Mouse (Mus musculus) kidney, postnatal 0 days (tissue): ENCODE measurements around the gene Klk13. TPM values are rescaled to one million over a fixed set of nuclear protein-coding genes. Genes with fewer than 3 reads are reported as not detected.

Experiments
- ATAC-seq: fragments of 200-750 bp; cut with Nextera tagmentation; replicated peaks from 2 replicates; pipeline ENCODE4 v1.8.0; 2017; ENCODE audit warnings: low read depth, moderate number of reproducible peaks, moderate TSS enrichment, moderate library complexity; ENCODE audit not compliant: low FRiP score
- DNase-seq: peaks from one replicate; pipeline ENCODE4 v3.0.0-alpha.2; 2016; ENCODE audit warnings: low spot score
- H3K27ac ChIP-seq: fragments of 300-500 bp; sonication (generic); 2 replicates; pipeline ENCODE4 v1.5.1; 2014; ENCODE audit warnings: mild to moderate bottlenecking
- H3K27me3 ChIP-seq: fragments of 300-500 bp; sonication (generic); 2 replicates; pipeline ENCODE4 v1.6.1; 2014; ENCODE audit warnings: low read length, mixed read lengths; ENCODE audit not compliant: insufficient read depth
- H3K36me3 ChIP-seq: fragments of 300-500 bp; sonication (generic); 2 replicates; pipeline ENCODE4 v1.6.1; 2014; ENCODE audit warnings: low read length, mixed read lengths; ENCODE audit not compliant: insufficient read depth
- H3K4me1 ChIP-seq: fragments of 300-500 bp; sonication (generic); replicated peaks from 2 replicates; pipeline ENCODE4 v1.6.1; 2014; ENCODE audit warnings: antibody characterized with exemption, low read length, mixed read lengths; ENCODE audit not compliant: insufficient read depth
- H3K4me2 ChIP-seq: fragments of 300-500 bp; sonication (generic); 2 replicates; pipeline ENCODE4 v1.6.1; 2014; ENCODE audit warnings: mild to moderate bottlenecking, low read length, moderate library complexity, mixed read lengths
- H3K4me3 ChIP-seq: fragments of 300-500 bp; sonication (generic); replicated peaks from 2 replicates; pipeline ENCODE4 v1.5.1; 2014; ENCODE audit warnings: low read depth, low read length
- H3K9ac ChIP-seq: fragments of 300-500 bp; sonication (generic); 2 replicates; pipeline ENCODE4 v1.6.1; 2014; ENCODE audit warnings: low read depth, low read length
- H3K9me3 ChIP-seq: fragments of 300-500 bp; sonication (generic); replicated peaks from 2 replicates; pipeline ENCODE4 v1.6.1; 2016; ENCODE audit warnings: low read length, inconsistent platforms, mixed read lengths
- CTCF ChIP-seq: IDR thresholded peaks from 2 replicates; pipeline ENCODE4 v1.5.1; 2016; ENCODE audit warnings: antibody characterized with exemption, low read depth, mild to moderate bottlenecking, moderate library complexity
- WGBS: fragments of 180-500 bp; shearing (Covaris S2); extraction: QIAGEN DNeasy Blood & Tissue Kit; methylation state at CpG from one replicate; pipeline ENCODE4 v1.1.7; 2014; 5-methylcytosine and 5-hydroxymethylcytosine counted together
- polyA plus RNA-seq: library from polyadenylated mRNA; unstranded; fragments of >200 nt; fragmentation: Nextera tagmentation; extraction: Ambion mirVana; gene quantifications from 2 replicates; pipeline ENCODE4 v1.2.1, GENCODE M21; 2015

Klk13 gene
- polyA plus RNA-seq, 1 experiment from 2014 or later: 0.17 TPM

DNA sequence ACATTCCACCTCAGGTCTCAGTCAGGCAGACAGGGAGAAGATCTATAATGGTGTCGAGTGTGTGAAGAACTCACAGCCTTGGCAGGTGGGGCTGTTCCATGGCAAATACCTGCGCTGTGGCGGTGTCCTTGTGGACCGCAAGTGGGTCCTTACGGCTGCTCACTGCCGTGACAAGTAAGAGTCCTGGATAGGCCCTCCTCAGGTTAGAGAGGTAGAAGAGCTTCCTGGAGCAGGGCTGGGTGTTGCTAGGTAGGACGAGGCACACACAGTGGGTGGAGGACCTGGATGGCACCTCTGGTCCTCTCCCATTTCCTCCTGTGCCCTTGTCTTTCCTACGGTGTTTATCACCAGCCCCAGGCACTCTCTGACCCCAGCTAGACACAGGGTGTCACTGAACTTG, 57.3 kb downstream of the Klk13 start:
- Histone ChIP-seq H3K27me3 (no peaks in the 10 kb centered on the region), H3K4me3 (no peak overlapping the region), H3K9ac (no peak overlapping the region), H3K9me3 (no peaks in the 10 kb centered on the region), H3K27ac (no peak overlapping the region), H3K4me1 (no peaks in the 10 kb centered on the region), H3K4me2 (no peak overlapping the region), H3K36me3 (no peaks in the 10 kb centered on the region)
- WGBS: 91% methylated on average over 8 of the region's 8 CpGs
- DNase-seq: no peak
- TF ChIP-seq CTCF: no peak
- 0 out of 2 replicates have a peak, but pooled peaks have one; percentile 29 for ATAC-seq

DNA sequence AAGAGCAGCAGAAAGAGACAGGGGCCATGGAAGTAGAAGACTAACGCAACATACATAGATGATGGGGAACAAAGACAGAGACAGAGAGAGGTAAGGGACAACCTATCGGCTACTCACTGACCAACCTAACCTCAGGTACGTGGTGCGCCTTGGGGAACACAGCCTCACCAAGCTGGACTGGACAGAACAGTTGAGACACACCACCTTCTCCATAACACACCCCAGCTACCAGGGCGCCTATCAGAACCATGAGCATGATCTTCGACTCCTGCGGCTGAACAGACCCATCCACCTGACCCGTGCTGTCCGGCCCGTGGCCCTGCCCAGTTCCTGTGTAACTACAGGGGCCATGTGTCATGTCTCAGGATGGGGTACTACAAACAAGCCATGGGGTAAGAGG, 58.3 kb downstream of the Klk13 start:
- H3K4me3 ChIP-seq: no peak overlapping the region
- H3K36me3 ChIP-seq: no peaks in the 10 kb centered on the region
- H3K4me1 ChIP-seq: no peaks in the 10 kb centered on the region
- H3K27me3 ChIP-seq: no peaks in the 10 kb centered on the region
- ATAC-seq: no peak
- H3K9ac ChIP-seq: no peak overlapping the region
- 89% methylated on average over 10 of the region's 10 CpGs for WGBS
- H3K27ac ChIP-seq: no peak overlapping the region
- H3K4me2 ChIP-seq: no peak overlapping the region
- no peak for DNase-seq
- no peaks in the 10 kb centered on the region for H3K9me3 ChIP-seq
- TF ChIP-seq CTCF: no peak

DNA sequence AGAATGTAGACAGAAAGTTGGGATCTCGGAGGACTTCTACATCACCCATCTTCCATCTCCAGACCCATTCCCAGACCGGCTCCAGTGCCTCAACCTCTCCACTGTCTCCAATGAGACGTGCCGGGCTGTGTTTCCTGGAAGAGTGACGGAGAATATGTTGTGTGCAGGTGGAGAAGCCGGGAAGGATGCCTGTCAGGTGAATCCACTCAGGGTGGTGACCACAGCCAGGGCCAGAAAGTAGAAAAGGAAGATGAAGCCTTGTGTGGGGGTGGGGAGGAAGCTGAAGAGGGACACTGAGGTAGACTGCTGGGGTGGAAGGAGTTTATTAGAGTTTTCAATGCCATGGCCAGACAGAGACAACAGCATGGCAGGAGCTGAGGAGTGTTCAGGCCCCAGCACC, 59.5 kb downstream of the Klk13 start:
- no peak for TF ChIP-seq CTCF
- H3K9ac ChIP-seq: no peak overlapping the region
- no peak overlapping the region for H3K4me2 ChIP-seq
- DNase-seq (no peak), ATAC-seq (no peak)
- no peak overlapping the region for H3K4me3 ChIP-seq
- no peaks in the 10 kb centered on the region for H3K36me3 ChIP-seq
- H3K4me1 ChIP-seq: no peaks in the 10 kb centered on the region
- 92% methylated on average over 6 of the region's 6 CpGs for WGBS
- no peak overlapping the region for H3K27ac ChIP-seq
- H3K27me3 ChIP-seq: no peaks in the 10 kb centered on the region
- H3K9me3 ChIP-seq: no peaks in the 10 kb centered on the region

DNA sequence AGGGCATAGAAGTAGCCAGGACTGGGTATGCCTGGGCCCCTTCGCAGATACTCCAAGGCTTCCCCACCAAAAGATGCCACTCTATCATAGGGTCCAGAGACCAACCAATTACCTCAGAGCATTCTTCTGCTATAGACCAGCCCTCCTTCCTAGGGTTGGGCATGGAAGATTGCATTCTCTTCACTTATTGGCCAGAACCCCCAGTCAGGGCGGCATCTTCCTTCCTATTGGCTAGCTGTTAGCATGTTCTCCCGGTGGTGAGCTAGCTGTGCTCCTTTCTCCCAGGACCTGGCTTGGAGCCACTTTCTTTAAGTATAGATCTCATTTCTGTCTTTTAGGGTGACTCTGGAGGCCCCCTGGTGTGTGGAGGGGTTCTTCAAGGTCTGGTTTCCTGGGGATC, 60.5 kb downstream of the Klk13 start:
- WGBS: 66% methylated on average over 3 of the region's 3 CpGs
- Histone ChIP-seq H3K4me1 (no peaks in the 10 kb centered on the region), H3K27me3 (no peaks in the 10 kb centered on the region), H3K27ac (no peak overlapping the region), H3K9ac (no peak overlapping the region), H3K4me3 (no peak overlapping the region), H3K4me2 (no peak overlapping the region), H3K36me3 (no peaks in the 10 kb centered on the region), H3K9me3 (no peaks in the 10 kb centered on the region)
- DNase-seq (no peak), ATAC-seq (no peak)
- TF ChIP-seq CTCF: no peak

DNA sequence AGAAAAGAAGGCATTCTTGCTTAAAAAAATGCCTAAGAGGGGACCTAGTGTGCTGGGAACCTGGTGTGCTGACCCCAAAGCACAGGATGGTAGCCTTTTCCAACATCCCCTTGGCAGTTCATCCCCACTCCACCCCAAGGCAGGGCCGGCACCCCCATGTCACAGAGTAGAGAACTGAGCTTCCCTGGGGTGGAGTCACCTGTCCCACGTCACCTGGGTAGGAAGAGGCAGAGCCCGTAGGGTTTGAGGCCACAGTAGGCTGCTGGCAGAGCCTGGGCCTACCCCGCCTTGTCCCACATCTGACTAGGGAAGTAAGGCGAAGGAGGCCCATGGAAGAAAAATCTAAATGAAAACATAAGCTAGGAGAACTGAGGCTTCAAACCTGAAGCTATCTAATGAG, 62.0 kb downstream of the Klk13 start, which contains the start of gene Klk11:
Gene Klk11, plus strand, starts transcription at position 241 of the 400 bp plus-strand sequence.
- Histone ChIP-seq H3K27ac (no peak within 1 kb of the TSS), H3K9ac (no peak within 1 kb of the TSS), H3K4me2 (no peak within 1 kb of the TSS), H3K4me1 (no peaks in the 10 kb centered on the region), H3K4me3 (no peak within 1 kb of the TSS), H3K9me3 (no peaks in the 10 kb centered on the region), H3K36me3 (no peaks in the 10 kb centered on the region), H3K27me3 (no peaks in the 10 kb centered on the region)
- WGBS: 96% methylated on average over 5 of the region's 5 CpGs
- no peak for ATAC-seq
- no peak for DNase-seq
- TF ChIP-seq CTCF: no peak

- no peak for TF ChIP-seq CTCF
- H3K27ac ChIP-seq: no peak overlapping the region
These were observed 62.4 kb downstream of the Klk13 start for GRCm38 (mm10) chr7:43774802-43775201.

More at GRCm38 (mm10) chr7:43774802-43775201, 62.4 kb downstream of the Klk13 start:
- DNase-seq: no peak
- ATAC-seq: no peak
- H3K36me3 ChIP-seq: no peaks in the 10 kb centered on the region
- H3K27me3 ChIP-seq: no peaks in the 10 kb centered on the region
- no peaks in the 10 kb centered on the region for H3K9me3 ChIP-seq
- H3K9ac ChIP-seq: no peak overlapping the region
- no peak overlapping the region for H3K4me3 ChIP-seq
- 71% methylated on average over 6 of the region's 6 CpGs for WGBS
- no peak overlapping the region for H3K4me2 ChIP-seq
- H3K4me1 ChIP-seq: no peaks in the 10 kb centered on the region
